Mouse (Mus musculus) macrophage (primary cell): ENCODE measurements around the gene Myo6. TPM values are rescaled to one million over a fixed set of nuclear protein-coding genes. Genes with fewer than 3 reads are reported as not detected.

ENCODE experiments used
- H3K27ac ChIP-seq: fragments of 350-480 bp; formaldehyde crosslinking; 2 replicates; pipeline ENCODE4 v1.9.0; 2021
- H3K36me3 ChIP-seq: fragments of 350-480 bp; formaldehyde crosslinking; 2 replicates; pipeline ENCODE4 v1.9.0; 2021; ENCODE audit errors: inconsistent target
- H3K4me3 ChIP-seq: fragments of 350-480 bp; formaldehyde crosslinking; 2 replicates; pipeline ENCODE4 v1.9.0; 2021; ENCODE audit errors: inconsistent target
- H3K79me2 ChIP-seq: fragments of 350-480 bp; formaldehyde crosslinking; 2 replicates; pipeline ENCODE4 v1.9.0; 2021; ENCODE audit errors: inconsistent target
- WGBS: methylation state at CpG from one replicate; pipeline ENCODE4 v1.1.7; 2026; ENCODE audit warnings: inconsistent platforms; ENCODE audit not compliant: missing documents; 5-methylcytosine and 5-hydroxymethylcytosine counted together
- polyA plus RNA-seq: library from polyadenylated mRNA; stranded (reverse); fragments of 250-400 nt; gene quantifications from 3 replicates; pipeline ENCODE4 v1.2.4, GENCODE M21; 2018; ENCODE audit warnings: inconsistent platforms

Myo6 gene
- polyA plus RNA-seq, 1 experiment from 2014 or later = 0.40 TPM

- no peak overlapping the region for H3K27ac ChIP-seq
- H3K79me2 ChIP-seq = no peaks in the 10 kb centered on the region
- WGBS = 72% methylated on average over 3 of the region's 3 CpGs
- no peaks in the 10 kb centered on the region for H3K36me3 ChIP-seq
- H3K4me3 ChIP-seq = no peak overlapping the region
Measured at GRCm38 (mm10) chr9:80196161-80196560, 31.3 kb downstream of the Myo6 start.

GRCm38 (mm10) chr9:80197233-80197632 lies 32.4 kb downstream of the Myo6 start:
- Histone ChIP-seq H3K36me3 (no peaks in the 10 kb centered on the region), H3K4me3 (no peak overlapping the region), H3K27ac (no peak overlapping the region), H3K79me2 (no peaks in the 10 kb centered on the region)
- 87% methylated on average over 6 of the region's 6 CpGs for WGBS

GRCm38 (mm10) chr9:80200855-80201254 lies 36.0 kb downstream of the Myo6 start:
- Histone ChIP-seq H3K4me3 (no peak overlapping the region), H3K36me3 (no peaks in the 10 kb centered on the region), H3K79me2 (no peaks in the 10 kb centered on the region), H3K27ac (no peak overlapping the region)
- WGBS = 93% methylated on average over 6 of the region's 6 CpGs

GRCm38 (mm10) chr9:80202374-80203060 lies 37.7 kb downstream of the Myo6 start:
- Histone ChIP-seq H3K4me3 (no peak overlapping the region), H3K36me3 (no peaks in the 10 kb centered on the region), H3K79me2 (no peaks in the 10 kb centered on the region), H3K27ac (no peak overlapping the region)
- 95% methylated on average over 14 of the region's 14 CpGs for WGBS

GRCm38 (mm10) chr9:80208681-80209080 lies 43.9 kb downstream of the Myo6 start:
- Histone ChIP-seq H3K27ac (no peak overlapping the region), H3K36me3 (no peaks in the 10 kb centered on the region), H3K4me3 (no peak overlapping the region), H3K79me2 (no peaks in the 10 kb centered on the region)
- WGBS = 86% methylated on average over 2 of the region's 2 CpGs

GRCm38 (mm10) chr9:80209459-80209858 lies 44.6 kb downstream of the Myo6 start:
- Histone ChIP-seq H3K27ac (no peak overlapping the region), H3K79me2 (no peaks in the 10 kb centered on the region), H3K4me3 (no peak overlapping the region), H3K36me3 (no peaks in the 10 kb centered on the region)
- 92% methylated on average over 10 of the region's 10 CpGs for WGBS

GRCm38 (mm10) chr9:80210096-80210495 lies 45.3 kb downstream of the Myo6 start:
- H3K36me3 ChIP-seq = no peaks in the 10 kb centered on the region
- 88% methylated on average over 12 of the region's 12 CpGs for WGBS
- H3K27ac ChIP-seq = no peak overlapping the region
- no peak overlapping the region for H3K4me3 ChIP-seq
- no peaks in the 10 kb centered on the region for H3K79me2 ChIP-seq

GRCm38 (mm10) chr9:80213428-80213827 lies 48.6 kb downstream of the Myo6 start:
- no peaks in the 10 kb centered on the region for H3K79me2 ChIP-seq
- WGBS = 94% methylated on average over 2 of the region's 2 CpGs

GRCm38 (mm10) chr9:80215502-80215901 lies 50.7 kb downstream of the Myo6 start:
- Histone ChIP-seq H3K79me2 (no peaks in the 10 kb centered on the region), H3K4me3 (no peak overlapping the region), H3K36me3 (no peaks in the 10 kb centered on the region), H3K27ac (no peak overlapping the region)
- WGBS = 89% methylated on average over 5 of the region's 5 CpGs

More at GRCm38 (mm10) chr9:80213428-80213827, 48.6 kb downstream of the Myo6 start:
- H3K27ac ChIP-seq = no peak overlapping the region
- H3K36me3 ChIP-seq = no peaks in the 10 kb centered on the region
- H3K4me3 ChIP-seq = no peak overlapping the region

- Histone ChIP-seq H3K4me3 (no peak overlapping the region), H3K36me3 (no peaks in the 10 kb centered on the region), H3K79me2 (no peaks in the 10 kb centered on the region), H3K27ac (no peak overlapping the region)
- WGBS = 92% methylated on average over 16 of the region's 16 CpGs
Measured at GRCm38 (mm10) chr9:80216786-80217501, 52.1 kb downstream of the Myo6 start.

GRCm38 (mm10) chr9:80218718-80219117 lies 53.9 kb downstream of the Myo6 start:
- Histone ChIP-seq H3K4me3 (no peak overlapping the region), H3K27ac (no peak overlapping the region), H3K36me3 (no peaks in the 10 kb centered on the region), H3K79me2 (no peaks in the 10 kb centered on the region)
- WGBS = 95% methylated on average over 6 of the region's 6 CpGs

- H3K4me3 ChIP-seq = no peak overlapping the region
- WGBS = 86% methylated on average over 11 of the region's 11 CpGs
- no peaks in the 10 kb centered on the region for H3K79me2 ChIP-seq
- H3K36me3 ChIP-seq = no peaks in the 10 kb centered on the region
- H3K27ac ChIP-seq = no peak overlapping the region
Measured at GRCm38 (mm10) chr9:80223989-80224635, 59.3 kb downstream of the Myo6 start.

GRCm38 (mm10) chr9:80226579-80227325 lies 61.9 kb downstream of the Myo6 start:
- Histone ChIP-seq H3K36me3 (no peaks in the 10 kb centered on the region), H3K4me3 (no peak overlapping the region), H3K27ac (no peak overlapping the region), H3K79me2 (no peaks in the 10 kb centered on the region)
- WGBS = 97% methylated on average over 5 of the region's 5 CpGs

- no peaks in the 10 kb centered on the region for H3K36me3 ChIP-seq
- H3K4me3 ChIP-seq = no peak overlapping the region
- H3K79me2 ChIP-seq = no peaks in the 10 kb centered on the region
- 92% methylated on average over 4 of the region's 4 CpGs for WGBS
- no peak overlapping the region for H3K27ac ChIP-seq
Measured at GRCm38 (mm10) chr9:80233831-80234455, 69.1 kb downstream of the Myo6 start.
